8 mouse cellular contexts compared by ENCODE assay signal in genomic region chr5:143654670-143655510, GRCm38 (mm10). TPM values are rescaled to one million over a fixed set of nuclear protein-coding genes. Genes with fewer than 3 reads are reported as not detected.
A peak's percentile ranks its signal among the peaks of the same experiment; 100 is the strongest.
DNase-seq lines count a peak whose midpoint lies in the region; ATAC-seq and TF ChIP-seq lines count a peak whose summit lies in the region.

No protein-coding gene starts in this region.

- H3K27ac ChIP-seq in ES-E14 (ENCODE audit: insufficient read depth, low read depth, low read length, poor library complexity, severe bottlenecking): no peak overlapping the region
- peak overlapping the region; percentile 29 for H3K27ac ChIP-seq in liver, adult 2 months (replicated peaks; ENCODE audit: insufficient read depth, low read depth, low read length)
- peak overlapping the region; percentile 83 for H3K27ac ChIP-seq in stomach, embryonic 16.5 days (ENCODE audit: low read length)

- WGBS in liver, adult 2 months: 57% methylated on average over 7 of the region's 7 CpGs
- 25% methylated on average over 7 of the region's 7 CpGs for WGBS in stomach, embryonic 16.5 days

- DNase-seq in ES-E14 (ENCODE audit: low read depth, low spot score): no peak
- DNase-seq in c-Kit-positive CD71-positive TER-119-negative erythroid progenitor cells, embryonic 14.5 days (ENCODE audit: low read depth): peak; percentile 83
- peak; percentile 25 for DNase-seq in liver, adult 2 months (ENCODE audit: extremely low read depth, low read depth, low spot score)
- no peak for DNase-seq in MN1 (ENCODE audit: low spot score)
- DNase-seq in urinary bladder, postnatal 10 days (ENCODE audit: low spot score): no peak
- DNase-seq in ovary, adult 18-20 months (ENCODE audit: low spot score): no peak

- ATAC-seq in hematopoietic stem cell, adult 5-6 weeks (replicated peaks in 1 of 2; ENCODE audit: insufficient read depth in 1 of 2, low FRiP score in 2 of 2, low TSS enrichment in 1 of 2, low read depth in 1 of 2, poor library complexity in 2 of 2, severe bottlenecking in 2 of 2): peak; percentile 30 to 33; a peak in 3 of 4 replicates
- peak; percentile 81 for ATAC-seq in stomach, embryonic 16.5 days (ENCODE audit: insufficient read depth, low FRiP score)

- no peak for TF ChIP-seq CTCF in liver, adult 2 months (IDR thresholded peaks at IDR 0.05; ENCODE audit: low read depth, low read length)

- no peaks in the 10 kb centered on the region for H3K36me3 ChIP-seq in ES-E14 (ENCODE audit: control insufficient read depth, insufficient read depth, low read length, poor library complexity, severe bottlenecking)
- H3K36me3 ChIP-seq in liver, adult 2 months (ENCODE audit: control insufficient read depth, insufficient read depth, low read length): no peaks in the 10 kb centered on the region
- H3K36me3 ChIP-seq in stomach, embryonic 16.5 days (ENCODE audit: control insufficient read depth, insufficient read depth, low read length): no peaks in the 10 kb centered on the region

- H3K4me1 ChIP-seq in ES-E14 (ENCODE audit: control insufficient read depth in 2 of 2, insufficient read depth in 2 of 2, low read length in 2 of 2, poor library complexity in 1 of 2): no peaks in the 10 kb centered on the region
- 0 out of 2 replicates have a peak, but pooled peaks cover 2% of the 10 kb centered on the region for H3K4me1 ChIP-seq in liver, adult 2 months (ENCODE audit: control insufficient read depth, insufficient read depth, low read length)
- H3K4me1 ChIP-seq in stomach, embryonic 16.5 days (ENCODE audit: control insufficient read depth, insufficient read depth, low read length): peaks cover 36% of the 10 kb centered on the region

- H3K9ac ChIP-seq in ES-E14 (ENCODE audit: insufficient read depth, low read depth, low read length, poor library complexity, severe bottlenecking): no peak overlapping the region
- no peak overlapping the region for H3K9ac ChIP-seq in liver, adult 2 months (ENCODE audit: low read depth, low read length)
- peak overlapping the region; percentile 33; the same call in 1 of the 2 replicates for H3K9ac ChIP-seq in stomach, embryonic 16.5 days (ENCODE audit: low read length)

- H3K79me2 ChIP-seq in liver, adult 2 months (ENCODE audit: control insufficient read depth, insufficient read depth, low read length): peaks cover 6% of the 10 kb centered on the region; the same call in 1 of the 2 replicates

- H3K4me3 ChIP-seq in ES-E14 (ENCODE audit: insufficient read depth in 1 of 2, low read depth in 1 of 2, low read length in 2 of 2, poor library complexity in 1 of 2, severe bottlenecking in 1 of 2): no peak overlapping the region
- H3K4me3 ChIP-seq in liver, adult 2 months (ENCODE audit: insufficient read depth, low read depth, low read length): no peak overlapping the region
- no peak overlapping the region for H3K4me3 ChIP-seq in stomach, embryonic 16.5 days (replicated peaks; ENCODE audit: low read length)

- no peaks in the 10 kb centered on the region for H3K9me3 ChIP-seq in ES-E14 (ENCODE audit: control insufficient read depth, insufficient read depth, low read depth, low read length)
- no peaks in the 10 kb centered on the region; the same call in 1 of the 2 replicates for H3K9me3 ChIP-seq in stomach, embryonic 16.5 days (replicated peaks; ENCODE audit: control insufficient read depth, low read length)

- H3K27me3 ChIP-seq in liver, adult 2 months (ENCODE audit: control insufficient read depth, insufficient read depth, low read length): no peaks in the 10 kb centered on the region
- no peaks in the 10 kb centered on the region for H3K27me3 ChIP-seq in stomach, embryonic 16.5 days (ENCODE audit: control insufficient read depth, insufficient read depth, low read length)

- 0 out of 2 replicates have a peak overlapping the region, but pooled peaks have one; percentile 5 for H3K4me2 ChIP-seq in stomach, embryonic 16.5 days (ENCODE audit: low read depth, low read length)

- TF ChIP-seq POLR2A in liver, adult 2 months (IDR thresholded peaks at IDR 0.05; ENCODE audit: extremely low read depth, insufficient read depth, low read length): no peak

- in situ Hi-C loops in ES-E14 (cut with MboI; ENCODE audit: low sequenced_read_pairs in 2 of 2, unreplicated experiment in 2 of 2): no loop called here

TF ChIP-seq in ES-E14, 5 proteins besides CTCF, POLR2A, EP300 and RAD21:
- peak; percentile 48; the same call in 1 of the 2 replicates for TF ChIP-seq ZNF384 (IDR thresholded peaks at IDR 0.05; ENCODE audit: low read depth, low read length)
- no peak for TF ChIP-seq MAFK (IDR thresholded peaks at IDR 0.05; ENCODE audit: insufficient read depth, low read depth, low read length)

RNA-seq across cellular contexts. Expression of gene Cyth3, which starts 32.6 kb away (rescaled TPM):
- total RNA-seq in ES-E14 (2012; rRNA removed): 8.4 and 11.0 TPM in 2 replicates
- total RNA-seq in hematopoietic stem cell, adult 5-6 weeks (2017): 16.5 and 21.8 TPM in 2 replicates
- 4.4 and 5.5 TPM in 2 replicates for total RNA-seq in liver, adult 2 months (2014; rRNA removed)
- polyA plus RNA-seq in liver, adult 2 months (2012; rRNA removed): 2.1 and 2.9 TPM in 2 replicates
- polyA plus RNA-seq in stomach, embryonic 16.5 days (2015; fragmentation: Nextera tagmentation; extraction: Ambion mirVana): 61.8 and 74.0 TPM in 2 replicates

Comparison
In these comparisons a context has a peak if more than half of its experiments do, and no peak if none do; other contexts are left out.
1. DNase-seq: peak in c-Kit-positive CD71-positive TER-119-negative erythroid progenitor cells, embryonic 14.5 days (single experiment) and liver, adult 2 months (single experiment); none in ES-E14 (single experiment), MN1 (single experiment), urinary bladder, postnatal 10 days (single experiment) and ovary, adult 18-20 months (single experiment).